Mouse (Mus musculus) spleen, adult 2 months (tissue): ENCODE results near the gene Iqgap3. TPM values are rescaled to one million over a fixed set of nuclear protein-coding genes. Genes with fewer than 3 reads are reported as not detected.

Source experiments
- DNase-seq, 2 experiments: peaks; one replicate each; pipeline versions ENCODE4 v3.0.0 to v3.0.0-alpha.2; 2012 to 2021; ENCODE audit warnings: low spot score in 2 of 2, low read depth in 1 of 2
- H3K27ac ChIP-seq: fragments of 200-500 bp; 2 replicates; pipeline ENCODE4 v1.5.1; 2012; ENCODE audit warnings: low read length, inconsistent platforms; ENCODE audit not compliant: insufficient read depth
- H3K27me3 ChIP-seq: fragments of 200-500 bp; 2 replicates; pipeline ENCODE4 v1.6.1; 2012; ENCODE audit warnings: mild to moderate bottlenecking, moderate library complexity, low read length, inconsistent platforms; ENCODE audit not compliant: control insufficient read depth, insufficient read depth
- H3K36me3 ChIP-seq: fragments of 200-500 bp; 2 replicates; pipeline ENCODE4 v1.6.1; 2012; ENCODE audit warnings: mild to moderate bottlenecking, low read length, inconsistent platforms; ENCODE audit not compliant: control insufficient read depth, insufficient read depth
- H3K4me1 ChIP-seq: fragments of 200-500 bp; 2 replicates; pipeline ENCODE4 v1.6.1; 2011; ENCODE audit warnings: inconsistent platforms; ENCODE audit not compliant: control insufficient read depth, insufficient read depth, insufficient read length
- H3K4me3 ChIP-seq: fragments of 200-500 bp; 2 replicates; pipeline ENCODE4 v1.5.1; 2011; ENCODE audit warnings: mild to moderate bottlenecking, inconsistent platforms; ENCODE audit not compliant: insufficient read depth, insufficient read length; ENCODE audit errors: extremely low read depth
- CTCF ChIP-seq: fragments of 200-500 bp; IDR thresholded peaks from 2 replicates; pipeline ENCODE4 v1.5.1; 2011; ENCODE audit warnings: mild to moderate bottlenecking, inconsistent platforms; ENCODE audit not compliant: insufficient read depth, insufficient read length, insufficient replicate concordance; ENCODE audit errors: extremely low read depth
- POLR2A ChIP-seq: fragments of 200-500 bp; IDR thresholded peaks from 2 replicates; pipeline ENCODE4 v1.6.1; 2011; ENCODE audit warnings: low read depth, low read length, inconsistent platforms
- WGBS: fragments of 180-500 bp; shearing (Covaris S2); methylation state at CpG from one replicate; pipeline ENCODE4 v1.1.7; 2018; 5-methylcytosine and 5-hydroxymethylcytosine counted together
- polyA plus RNA-seq: library from polyadenylated mRNA; depleted of rRNA; stranded (reverse); fragments of >200 nt; gene quantifications from 2 replicates; pipeline ENCODE4 v1.2.3, GENCODE M21; 2012

Iqgap3 gene
- polyA plus RNA-seq, 1 experiment: 4.3 TPM

GRCm38 (mm10) chr3:88141787-88142523, 60.2 kb downstream of the Iqgap3 start, which contains the start of gene Mef2d:
Gene Mef2d (plus strand): TSS chr3:88142372.
- peak within 1 kb of the TSS; percentile 88 for H3K4me3 ChIP-seq
- peak within 1 kb of the TSS; percentile 99 for H3K27ac ChIP-seq
- peak; percentile 95 to 98 for DNase-seq
- peaks cover 48% of the 10 kb centered on the region for H3K4me1 ChIP-seq
- H3K27me3 ChIP-seq: no peaks in the 10 kb centered on the region
- no peak; the same call in 1 of the 2 replicates for TF ChIP-seq CTCF
- TF ChIP-seq POLR2A: peak; percentile 62
- WGBS: under 1% methylated on average over 45 of the region's 52 CpGs
- H3K36me3 ChIP-seq: peaks cover 1% of the 10 kb centered on the region; the same call in 1 of the 2 replicates

GRCm38 (mm10) chr3:88142546-88142915, 60.8 kb downstream of the Iqgap3 start:
- TF ChIP-seq POLR2A: no peak
- no peak for TF ChIP-seq CTCF
- WGBS: under 1% methylated on average over 52 of the region's 57 CpGs
- Histone ChIP-seq H3K27ac (peak overlapping the region; percentile 98), H3K4me3 (peak overlapping the region; percentile 88), H3K27me3 (no peaks in the 10 kb centered on the region), H3K36me3 (peaks cover 1% of the 10 kb centered on the region; the same call in 1 of the 2 replicates), H3K4me1 (peaks cover 54% of the 10 kb centered on the region)
- no peak for DNase-seq

GRCm38 (mm10) chr3:88142916-88143771, 61.4 kb downstream of the Iqgap3 start:
- H3K4me3 ChIP-seq: peak overlapping the region; percentile 88
- peak in 1 of 2 experiments; percentile 35 for DNase-seq
- under 1% methylated on average over 33 of the region's 33 CpGs for WGBS

GRCm38 (mm10) chr3:88143961-88144486, 62.3 kb downstream of the Iqgap3 start:
- TF ChIP-seq POLR2A: no peak
- no peak for TF ChIP-seq CTCF
- peak overlapping the region; percentile 88 for H3K4me3 ChIP-seq
- no peaks in the 10 kb centered on the region for H3K27me3 ChIP-seq
- peaks cover 68% of the 10 kb centered on the region for H3K4me1 ChIP-seq
- peak overlapping the region; percentile 98 for H3K27ac ChIP-seq
- 4% methylated on average over 5 of the region's 5 CpGs for WGBS
- H3K36me3 ChIP-seq: peaks cover 1% of the 10 kb centered on the region; the same call in 1 of the 2 replicates
- peak in 1 of 2 experiments; percentile 51 for DNase-seq

More at GRCm38 (mm10) chr3:88142916-88143771, 61.4 kb downstream of the Iqgap3 start:
- TF ChIP-seq POLR2A (no peak; the same call in 1 of the 2 replicates), CTCF (no peak)
- Histone ChIP-seq H3K36me3 (peaks cover 1% of the 10 kb centered on the region; the same call in 1 of the 2 replicates), H3K4me1 (peaks cover 60% of the 10 kb centered on the region), H3K27me3 (no peaks in the 10 kb centered on the region), H3K27ac (peak overlapping the region; percentile 98)

- WGBS: 55% methylated on average over 6 of the region's 6 CpGs
- H3K27me3 ChIP-seq: no peaks in the 10 kb centered on the region
- H3K27ac ChIP-seq: peak overlapping the region; percentile 98
- TF ChIP-seq CTCF (no peak), POLR2A (no peak)
- H3K36me3 ChIP-seq: peaks cover 1% of the 10 kb centered on the region; the same call in 1 of the 2 replicates
- peaks cover 69% of the 10 kb centered on the region for H3K4me1 ChIP-seq
- DNase-seq: no peak
- peak overlapping the region; percentile 88 for H3K4me3 ChIP-seq
Observed at GRCm38 (mm10) chr3:88144648-88145410, 63.1 kb downstream of the Iqgap3 start.

- Histone ChIP-seq H3K36me3 (peaks cover 1% of the 10 kb centered on the region; the same call in 1 of the 2 replicates), H3K27me3 (no peaks in the 10 kb centered on the region), H3K27ac (peak overlapping the region; percentile 98), H3K4me3 (peak overlapping the region; percentile 24; the same call in 1 of the 2 replicates), H3K4me1 (peaks cover 67% of the 10 kb centered on the region)
- DNase-seq: no peak
- WGBS: 4% methylated on average over 4 of the region's 4 CpGs
- TF ChIP-seq POLR2A: no peak
- no peak for TF ChIP-seq CTCF
Observed at GRCm38 (mm10) chr3:88145411-88145782, 63.6 kb downstream of the Iqgap3 start.
